Mouse (Mus musculus): ENCODE data around the gene Cela2a.

DNA sequence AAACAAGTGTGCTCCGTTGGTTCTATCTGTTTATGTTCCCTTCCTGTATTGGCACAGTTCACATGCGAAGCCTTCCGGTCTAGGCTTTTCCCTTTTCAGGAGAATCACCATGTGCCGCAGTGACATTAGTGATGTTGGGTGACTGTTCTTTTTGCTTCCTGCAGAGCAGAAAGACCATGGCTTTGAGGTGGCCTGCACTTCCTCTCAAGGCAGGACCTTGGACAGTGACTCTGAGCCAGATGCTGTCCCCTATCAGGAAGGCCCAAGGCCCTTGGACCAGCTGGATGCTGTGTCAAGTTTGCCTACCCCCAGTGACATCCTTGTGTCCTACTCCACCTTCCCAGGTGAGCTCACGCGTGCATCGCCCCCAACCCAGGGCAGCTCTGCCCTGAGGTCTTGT, 14.6 kb downstream of the Cela2a start:
- TF ChIP-seq POLR2A (IDR thresholded peaks at IDR 0.05; ENCODE audit: borderline replicate concordance, insufficient read depth, low read length) = no peak
- TF ChIP-seq CTCF (IDR thresholded peaks at IDR 0.05; ENCODE audit: borderline replicate concordance, insufficient read depth, low read depth, low read length) = no peak

Data from cerebellum, adult 2 months (tissue).